Mouse (Mus musculus) left cerebral cortex, postnatal 36 days (tissue): Measurements from ENCODE around the gene Zfp64. TPM values are rescaled to one million over a fixed set of nuclear protein-coding genes. Genes with fewer than 3 reads are reported as not detected.

Source experiments
- DNase-seq, 2 experiments: peaks; one replicate each; pipeline ENCODE4 v3.0.0; 2021 to 2022; ENCODE audit warnings: low spot score in 2 of 2, mixed read lengths in 1 of 2
- intact Hi-C: fragments of 180-260 bp; cut with DNase I; formaldehyde crosslinking; loops from one replicate; pipeline ENCODE4 v1.15.1; 2025
- total RNA-seq, 2 experiments: library from RNA; stranded (reverse); gene quantifications; 2 replicates each; pipeline ENCODE4 v1.2.3; 2021

The Zfp64 gene
- total RNA-seq, 2 experiments from 2014 or later, result 15.9 to 17.9 TPM

GRCm38 (mm10) chr2:168959339-168959885, 4.0 kb upstream of the Zfp64 start:
- DNase-seq, result no peak
- intact Hi-C loops, result no loop called here

DNA sequence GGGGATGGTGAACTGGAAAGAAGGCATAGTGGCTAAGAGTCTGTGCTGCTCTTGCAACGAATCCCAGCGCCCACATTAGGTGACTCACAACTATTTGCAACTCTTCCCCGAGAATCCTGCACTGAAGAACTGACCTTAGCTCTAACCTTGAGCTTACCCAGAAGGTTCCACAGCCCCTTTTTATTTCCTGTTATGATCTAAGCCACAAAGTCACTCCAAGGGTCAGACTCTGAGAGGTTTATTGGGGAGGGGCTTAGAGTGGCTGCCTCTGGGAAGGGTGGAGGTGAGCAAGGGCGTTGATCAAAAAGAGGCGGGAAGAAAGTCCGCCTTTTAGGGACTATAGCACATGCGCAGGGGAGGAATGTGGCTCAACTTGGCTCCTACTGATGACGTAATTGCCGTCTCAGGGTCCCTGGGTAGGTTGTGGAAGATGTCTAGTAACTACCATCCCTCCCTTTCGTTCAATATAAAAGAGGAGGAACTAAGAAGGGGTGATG, 511 bp upstream of the Zfp64 start:
- intact Hi-C loops, result no loop called here
- DNase-seq, result no peak

DNA sequence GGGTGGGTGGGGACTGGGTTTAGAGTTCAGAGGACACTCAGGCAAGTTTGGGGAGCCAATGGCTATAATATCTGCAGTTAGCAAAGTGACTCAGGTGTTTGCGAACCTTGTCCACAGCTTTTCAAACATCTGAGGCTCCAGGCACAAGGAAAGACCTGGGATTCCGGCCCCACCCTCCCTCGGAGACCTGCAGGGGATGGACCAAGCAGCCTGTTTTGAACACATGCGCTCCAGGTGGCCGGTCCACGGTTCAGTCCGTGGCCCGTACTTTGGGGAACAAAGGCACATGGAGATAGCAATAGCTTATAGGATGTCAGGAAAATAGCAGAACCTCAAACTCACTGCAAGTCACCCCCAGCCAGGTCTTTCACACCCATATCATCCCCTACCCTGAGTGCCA, 1.0 kb downstream of the Zfp64 start:
- no peak for DNase-seq
- intact Hi-C loops, result no loop called here

- no peak for DNase-seq
- intact Hi-C loops, result no loop called here
These were observed 6.9 kb downstream of the Zfp64 start for GRCm38 (mm10) chr2:168948506-168948905.

- intact Hi-C loops, result no loop called here
- no peak for DNase-seq
These were observed 7.7 kb downstream of the Zfp64 start for GRCm38 (mm10) chr2:168947663-168948062.

- DNase-seq, result no peak
These were observed 11.4 kb downstream of the Zfp64 start for GRCm38 (mm10) chr2:168944011-168944410.

GRCm38 (mm10) chr2:168939941-168940340, 15.4 kb downstream of the Zfp64 start:
- intact Hi-C loops, result no loop called here
- no peak for DNase-seq

More at GRCm38 (mm10) chr2:168944011-168944410, 11.4 kb downstream of the Zfp64 start:
- intact Hi-C loops, result no loop called here

DNA sequence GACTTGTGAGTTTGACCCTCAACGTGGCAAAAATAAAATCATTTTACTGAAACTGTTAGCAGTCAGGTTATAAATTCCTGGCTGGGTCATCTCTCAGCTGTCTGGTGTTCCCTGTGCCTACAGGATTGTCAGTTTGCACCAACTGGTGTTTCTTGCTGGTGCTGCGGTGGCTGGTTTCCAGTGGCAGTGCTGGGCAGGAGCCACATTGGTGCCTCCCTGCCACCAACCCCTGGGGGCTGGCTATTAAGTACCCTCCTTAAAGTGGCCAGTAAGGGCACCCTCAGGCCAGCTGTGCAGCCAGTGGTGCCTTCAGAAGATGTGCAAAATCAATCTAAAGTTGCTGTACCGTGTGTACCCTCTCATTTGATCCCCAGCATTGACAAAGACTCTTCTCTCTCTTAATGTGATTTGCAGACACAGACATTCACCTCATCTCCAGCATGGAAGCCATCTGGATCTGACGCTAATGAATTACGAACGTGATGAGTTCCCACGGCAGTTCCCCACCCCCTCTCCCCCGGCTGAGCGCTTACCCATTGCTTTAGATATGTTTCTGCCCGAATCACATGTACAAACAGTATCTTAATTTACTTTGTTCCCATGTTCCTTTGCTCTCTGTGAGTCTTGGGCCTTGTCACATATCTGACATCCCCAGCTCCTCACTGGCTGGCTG, 16.0 kb downstream of the Zfp64 start:
- DNase-seq, result no peak
- intact Hi-C loops, result no loop called here

GRCm38 (mm10) chr2:168936896-168937295, 18.5 kb downstream of the Zfp64 start:
- no peak for DNase-seq
- intact Hi-C loops, result no loop called here

DNA sequence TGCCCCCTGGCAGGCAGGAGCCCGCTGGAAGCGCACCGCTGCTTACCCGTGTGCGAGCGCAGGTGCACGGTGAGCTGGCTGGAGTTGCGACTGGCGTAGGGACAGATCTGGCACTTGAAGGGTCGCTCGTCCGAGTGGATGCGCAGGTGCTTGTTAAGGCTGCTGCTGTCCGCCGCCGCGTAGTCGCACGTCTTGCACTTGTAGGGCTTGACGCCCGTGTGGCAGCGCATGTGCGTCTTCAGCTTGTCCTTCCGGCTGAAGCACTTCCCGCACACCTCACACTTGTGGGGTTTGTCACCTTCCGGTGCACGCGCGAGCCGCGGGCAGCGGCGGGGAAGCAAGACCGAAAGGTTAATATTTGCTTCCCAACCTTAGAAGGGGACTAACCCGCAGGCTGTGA, 20.2 kb downstream of the Zfp64 start:
- DNase-seq, result no peak
- intact Hi-C loops, result no loop called here

- DNase-seq, result peak; percentile 24 to 58
- intact Hi-C loops, result no loop called here
These were observed 23.7 kb downstream of the Zfp64 start for GRCm38 (mm10) chr2:168931686-168932085.

DNA sequence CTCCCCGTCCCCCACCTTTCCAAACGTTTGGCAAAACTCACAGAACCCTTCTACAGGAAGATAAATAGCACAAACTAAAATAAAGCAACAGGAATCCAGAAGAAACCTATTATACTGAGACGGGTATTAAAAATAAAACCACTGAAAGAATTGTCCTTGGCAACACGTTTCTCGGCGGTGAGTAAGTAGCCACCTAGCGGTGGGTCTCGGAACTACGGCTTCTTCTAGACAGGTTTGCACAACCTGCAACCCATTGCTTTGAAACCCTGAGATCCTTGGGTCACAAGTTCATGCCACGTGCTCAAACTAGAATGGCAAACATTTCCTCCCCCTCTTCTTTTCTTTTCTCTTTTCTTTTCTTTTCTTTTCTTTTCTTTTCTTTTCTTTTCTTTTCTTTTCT, 25.7 kb downstream of the Zfp64 start:
- intact Hi-C loops, result no loop called here
- peak; percentile 60 to 66 for DNase-seq

GRCm38 (mm10) chr2:168927401-168927800, 28.0 kb downstream of the Zfp64 start:
- DNase-seq, result no peak
- intact Hi-C loops, result no loop called here

GRCm38 (mm10) chr2:168926257-168926810, 29.1 kb downstream of the Zfp64 start:
- intact Hi-C loops, result no loop called here
- peak; percentile 82 to 84 for DNase-seq

DNA sequence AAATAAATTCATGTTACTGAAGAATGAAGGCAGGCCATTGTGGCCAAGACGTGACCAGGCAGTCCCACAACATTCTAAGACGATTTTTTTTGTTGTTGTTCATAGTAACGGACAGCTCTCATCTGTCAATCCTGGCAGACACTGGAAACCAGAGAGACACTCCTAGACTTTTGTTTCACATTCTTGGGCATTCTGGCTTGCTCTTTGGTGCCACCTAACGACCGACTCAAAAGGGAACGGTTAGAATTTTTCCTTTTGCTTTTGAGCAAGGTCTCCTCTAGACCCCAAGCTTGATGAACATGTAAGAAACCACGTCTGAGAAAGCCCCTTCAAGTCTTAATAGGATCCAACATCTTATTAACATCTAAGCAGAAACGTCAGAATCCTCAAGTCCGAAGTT, 31.7 kb downstream of the Zfp64 start:
- DNase-seq, result peak in 1 of 2 experiments; percentile 37
- intact Hi-C loops, result no loop called here

DNA sequence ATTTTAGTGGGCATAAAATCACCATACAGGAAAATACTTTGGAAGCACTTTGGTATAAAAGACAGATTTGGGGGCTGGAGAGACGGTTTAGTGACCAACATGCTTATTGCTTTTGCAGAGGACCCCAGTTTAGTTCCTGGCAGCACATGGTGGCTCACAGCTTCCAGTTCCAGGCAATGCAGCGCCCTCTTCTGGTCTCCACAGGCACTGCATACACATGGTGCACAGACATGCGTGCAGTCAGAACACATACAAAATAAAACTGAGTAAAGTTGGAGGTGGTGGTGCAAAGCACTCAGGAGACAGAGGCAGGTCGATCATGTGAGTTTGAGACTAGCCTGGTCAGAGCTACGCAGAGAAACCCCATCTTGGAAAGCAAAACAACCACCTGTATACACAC, 32.9 kb downstream of the Zfp64 start:
- DNase-seq, result no peak
- intact Hi-C loops, result no loop called here

DNA sequence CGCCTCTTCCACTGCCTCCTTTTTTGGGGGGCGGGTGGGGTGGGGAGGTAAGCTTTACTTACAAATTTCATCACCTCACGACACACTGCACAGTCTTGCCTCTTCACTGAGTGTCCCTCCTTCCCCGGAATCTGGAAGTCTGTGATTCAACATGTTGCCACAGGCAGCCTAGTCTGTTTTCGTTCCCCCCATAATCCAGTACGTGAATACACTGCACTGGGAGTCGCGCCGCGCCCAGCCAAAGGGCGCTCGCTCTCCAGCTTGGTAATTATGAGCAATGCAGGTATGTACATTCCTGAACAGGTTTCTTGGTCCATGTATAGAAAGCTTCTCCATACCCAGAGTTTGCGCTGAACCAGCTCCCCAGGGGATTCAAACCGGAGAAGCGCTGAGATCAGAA, 35.4 kb downstream of the Zfp64 start:
- no peak for DNase-seq

GRCm38 (mm10) chr2:168912901-168913721, 42.3 kb downstream of the Zfp64 start:
- no peak for DNase-seq
- intact Hi-C loops, result no loop called here

More for the DNA sequence above, 35.4 kb downstream of the Zfp64 start:
- intact Hi-C loops, result no loop called here

- intact Hi-C loops, result no loop called here
- no peak for DNase-seq
These were observed 43.1 kb downstream of the Zfp64 start for GRCm38 (mm10) chr2:168912051-168912891.
